Mouse (Mus musculus) kidney, embryonic 15.5 days (tissue): Measurements from ENCODE around the gene Sec11a. TPM values are rescaled to one million over a fixed set of nuclear protein-coding genes. Genes with fewer than 3 reads are reported as not detected.

ENCODE experiments used
- ATAC-seq: fragments of 200-750 bp; cut with Nextera tagmentation; replicated peaks from 2 replicates; pipeline ENCODE4 v1.8.0; 2017; ENCODE audit warnings: moderate TSS enrichment; ENCODE audit not compliant: low FRiP score
- H3K27ac ChIP-seq: fragments of 300-500 bp; sonication (generic); 2 replicates; pipeline ENCODE4 v1.5.1; 2015; ENCODE audit warnings: mild to moderate bottlenecking, inconsistent platforms
- H3K27me3 ChIP-seq: fragments of 300-500 bp; sonication (generic); 2 replicates; pipeline ENCODE4 v1.6.1; 2015; ENCODE audit warnings: inconsistent platforms
- H3K36me3 ChIP-seq: fragments of 300-500 bp; sonication (generic); 2 replicates; pipeline ENCODE4 v1.6.1; 2015; ENCODE audit warnings: inconsistent platforms
- H3K4me1 ChIP-seq: fragments of 300-500 bp; sonication (generic); 2 replicates; pipeline ENCODE4 v1.6.1; 2015; ENCODE audit warnings: inconsistent platforms
- H3K4me2 ChIP-seq: fragments of 300-500 bp; sonication (generic); 2 replicates; pipeline ENCODE4 v1.6.1; 2015; ENCODE audit warnings: moderate library complexity, mild to moderate bottlenecking, inconsistent platforms
- H3K4me3 ChIP-seq: fragments of 300-500 bp; sonication (generic); replicated peaks from 2 replicates; pipeline ENCODE4 v1.5.1; 2015; ENCODE audit warnings: mild to moderate bottlenecking, inconsistent platforms
- H3K9ac ChIP-seq: fragments of 300-500 bp; sonication (generic); 2 replicates; pipeline ENCODE4 v1.6.1; 2015; ENCODE audit warnings: mild to moderate bottlenecking, inconsistent platforms
- H3K9me3 ChIP-seq: fragments of 300-500 bp; sonication (generic); replicated peaks from 2 replicates; pipeline ENCODE4 v1.6.1; 2016; ENCODE audit warnings: inconsistent platforms
- WGBS: fragments of 180-500 bp; shearing (Covaris S2); methylation state at CpG from one replicate; pipeline ENCODE4 v1.1.7; 2015; ENCODE audit warnings: mixed read lengths; 5-methylcytosine and 5-hydroxymethylcytosine counted together
- polyA plus RNA-seq: library from polyadenylated mRNA; unstranded; fragments of >200 nt; fragmentation: Nextera tagmentation; extraction: Ambion mirVana; gene quantifications from 2 replicates; pipeline ENCODE4 v1.2.1, GENCODE M21; 2015

The Sec11a gene
- 217 and 223 TPM in 2 replicates for polyA plus RNA-seq

- peak within 1 kb of the TSS; percentile 80 for H3K4me2 ChIP-seq
- peaks cover 6% of the 10 kb centered on the region; the same call in 1 of the 2 replicates for H3K36me3 ChIP-seq
- peak within 1 kb of the TSS; percentile 89 for H3K9ac ChIP-seq
- H3K4me1 ChIP-seq: peaks cover 18% of the 10 kb centered on the region
- 2% methylated on average over 44 of the region's 44 CpGs for WGBS
- no peaks in the 10 kb centered on the region for H3K27me3 ChIP-seq
- no peaks in the 10 kb centered on the region for H3K9me3 ChIP-seq
- peak; percentile 99 for ATAC-seq
- H3K27ac ChIP-seq: peak within 1 kb of the TSS; percentile 99
- H3K4me3 ChIP-seq: peak within 1 kb of the TSS; percentile 95
Observed at GRCm38 (mm10) chr7:80947445-80948350, at the start of gene Sec11a. Sec11a (minus strand) TSS chr7:80947780.

DNA sequence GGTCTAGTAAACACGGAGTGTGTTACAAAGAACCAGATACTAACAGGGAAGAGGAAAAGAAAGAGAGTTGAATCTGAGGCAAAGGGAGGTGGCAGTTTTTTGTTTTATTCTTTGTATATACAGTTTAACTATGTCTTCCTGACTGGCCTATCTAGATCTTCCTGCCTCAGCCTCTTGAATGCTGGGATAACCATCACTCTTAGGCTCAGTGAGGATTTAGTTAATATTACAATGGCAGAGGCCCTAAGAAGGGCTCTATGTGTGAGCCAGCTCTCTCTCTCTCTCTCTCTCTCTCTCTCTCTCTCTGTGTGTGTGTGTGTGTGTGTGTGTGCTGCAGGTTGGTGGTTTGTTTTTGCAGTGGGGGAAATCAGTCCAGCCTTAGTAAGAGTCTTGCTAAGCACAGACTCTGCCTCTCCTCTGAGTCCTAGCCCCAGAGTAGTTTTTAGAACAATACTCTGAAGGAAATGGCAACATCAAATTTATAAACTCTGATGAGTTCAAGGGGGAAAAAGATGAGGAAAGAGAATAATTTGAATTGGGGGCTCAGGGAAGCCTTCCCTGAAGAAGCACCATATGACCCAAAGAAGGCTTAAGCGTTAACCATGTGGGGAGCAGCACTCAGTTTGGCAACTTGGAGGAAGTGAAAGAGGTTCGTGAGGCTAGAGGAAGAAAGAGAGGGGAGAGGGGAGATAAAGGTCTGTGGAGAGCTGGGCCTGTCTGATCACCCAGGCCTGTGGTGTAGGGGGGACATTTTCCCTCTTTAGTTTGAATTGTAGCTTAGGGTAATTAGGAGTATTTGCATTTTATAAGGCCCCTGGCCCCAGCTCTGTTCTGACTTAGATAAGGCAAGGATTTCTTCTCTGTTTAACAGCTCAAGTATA is 47.9 kb upstream of the Sec11a start:
- no peak for ATAC-seq
- H3K4me2 ChIP-seq: peak overlapping the region; percentile 88
- H3K27ac ChIP-seq: peak overlapping the region; percentile 27; the same call in 1 of the 2 replicates
- H3K4me1 ChIP-seq: peaks cover 42% of the 10 kb centered on the region
- H3K27me3 ChIP-seq: no peaks in the 10 kb centered on the region
- no peak overlapping the region for H3K9ac ChIP-seq
- 67% methylated on average over 3 of the region's 3 CpGs for WGBS
- H3K36me3 ChIP-seq: no peaks in the 10 kb centered on the region
- peak overlapping the region; percentile 99; the same call in 1 of the 2 replicates for H3K4me3 ChIP-seq
- no peaks in the 10 kb centered on the region for H3K9me3 ChIP-seq

DNA sequence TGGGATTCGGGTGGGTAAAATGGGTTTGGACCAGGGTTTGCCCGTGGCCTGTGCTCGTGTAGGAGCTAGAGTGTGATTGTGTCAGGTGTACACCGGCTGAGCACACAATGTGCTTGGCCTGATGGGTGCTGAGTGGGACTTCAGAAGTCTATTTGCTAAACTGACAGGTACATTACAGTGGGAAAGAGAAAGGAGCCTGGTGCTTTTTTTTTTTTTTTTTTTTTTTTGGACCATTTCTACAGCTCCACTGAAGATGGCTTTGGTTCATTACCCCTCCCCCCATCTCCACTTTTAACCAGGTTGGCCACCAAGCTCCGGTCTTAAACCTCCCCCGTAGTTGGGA is 47.1 kb upstream of the Sec11a start:
- Histone ChIP-seq H3K9me3 (no peaks in the 10 kb centered on the region), H3K4me2 (peak overlapping the region; percentile 88), H3K9ac (peak overlapping the region; percentile 99), H3K4me3 (peak overlapping the region; percentile 99), H3K27ac (peak overlapping the region; percentile 97), H3K36me3 (no peaks in the 10 kb centered on the region), H3K4me1 (peaks cover 40% of the 10 kb centered on the region), H3K27me3 (no peaks in the 10 kb centered on the region)
- 18% methylated on average over 6 of the region's 6 CpGs for WGBS
- no peak for ATAC-seq

DNA sequence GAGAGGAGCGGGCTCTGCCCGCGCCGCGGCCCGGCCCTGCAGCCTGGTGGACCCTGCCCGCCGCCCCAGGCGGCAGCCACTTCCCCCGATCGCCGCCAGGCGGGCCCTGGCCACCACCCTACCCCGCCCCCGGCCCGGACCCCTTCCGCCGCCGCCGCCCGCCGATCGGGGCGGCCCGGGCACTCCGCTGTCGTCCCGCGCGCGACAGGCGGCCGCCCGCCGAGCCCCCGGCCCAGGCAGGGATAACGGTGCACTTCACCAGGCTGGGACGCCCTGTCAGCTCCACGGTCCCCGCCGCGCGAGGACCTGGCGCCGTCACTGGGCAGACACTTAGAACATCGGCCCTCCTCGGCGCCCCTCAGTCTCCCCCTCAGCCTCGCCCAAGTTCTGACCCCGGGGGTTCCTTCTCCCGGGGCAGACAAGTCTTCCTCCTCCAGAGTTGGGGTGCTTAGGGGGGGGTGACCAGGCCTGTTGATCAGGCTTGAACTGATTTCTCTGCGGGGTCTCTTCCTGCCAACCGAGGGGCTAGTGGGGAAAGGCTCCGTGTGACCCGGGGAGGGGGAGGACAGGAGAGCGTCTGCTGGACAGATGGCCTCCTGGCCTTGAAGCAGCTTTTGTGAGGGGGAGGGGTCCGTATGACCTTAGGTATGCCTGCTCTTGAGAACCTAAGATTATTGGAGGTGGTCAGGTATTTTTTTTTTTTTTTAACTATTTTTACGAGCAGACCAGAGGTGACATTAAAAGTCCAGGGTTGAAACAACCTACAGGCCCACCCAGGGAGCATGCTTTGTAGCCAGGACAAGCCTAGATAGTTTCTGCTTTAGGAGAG is 46.5 kb upstream of the Sec11a start:
- no peaks in the 10 kb centered on the region for H3K9me3 ChIP-seq
- peak overlapping the region; percentile 99 for H3K9ac ChIP-seq
- no peaks in the 10 kb centered on the region for H3K27me3 ChIP-seq
- peak overlapping the region; percentile 99 for H3K4me3 ChIP-seq
- peaks cover 40% of the 10 kb centered on the region for H3K4me1 ChIP-seq
- H3K36me3 ChIP-seq: no peaks in the 10 kb centered on the region
- peak; percentile 89 for ATAC-seq
- peak overlapping the region; percentile 88 for H3K4me2 ChIP-seq
- H3K27ac ChIP-seq: peak overlapping the region; percentile 97
- 1% methylated on average over 57 of the region's 58 CpGs for WGBS

- Histone ChIP-seq H3K27ac (peak within 1 kb of the TSS; percentile 97), H3K27me3 (no peaks in the 10 kb centered on the region), H3K9ac (peak within 1 kb of the TSS; percentile 99), H3K36me3 (no peaks in the 10 kb centered on the region), H3K9me3 (no peaks in the 10 kb centered on the region), H3K4me2 (peak within 1 kb of the TSS; percentile 88), H3K4me3 (peak within 1 kb of the TSS; percentile 99), H3K4me1 (peaks cover 40% of the 10 kb centered on the region)
- ATAC-seq: peak; percentile 95
- under 1% methylated on average over 46 of the region's 102 CpGs for WGBS
Observed at GRCm38 (mm10) chr7:80992980-80993833, 45.6 kb upstream of the Sec11a start, which contains the start of gene Zfp592. Zfp592 (plus strand) TSS chr7:80993681.

GRCm38 (mm10) chr7:80992631-80992979 is 45.0 kb upstream of the Sec11a start:
- no peak for ATAC-seq
- H3K4me2 ChIP-seq: peak overlapping the region; percentile 88
- WGBS: under 1% methylated on average over 12 of the region's 12 CpGs
- peak overlapping the region; percentile 97 for H3K27ac ChIP-seq
- H3K4me1 ChIP-seq: peaks cover 43% of the 10 kb centered on the region
- peak overlapping the region; percentile 99 for H3K9ac ChIP-seq
- peak overlapping the region; percentile 99 for H3K4me3 ChIP-seq
- no peaks in the 10 kb centered on the region for H3K36me3 ChIP-seq
- H3K27me3 ChIP-seq: no peaks in the 10 kb centered on the region
- H3K9me3 ChIP-seq: no peaks in the 10 kb centered on the region

GRCm38 (mm10) chr7:80992063-80992462 is 44.5 kb upstream of the Sec11a start:
- H3K4me2 ChIP-seq: peak overlapping the region; percentile 88
- H3K36me3 ChIP-seq: no peaks in the 10 kb centered on the region
- peaks cover 45% of the 10 kb centered on the region for H3K4me1 ChIP-seq
- H3K27ac ChIP-seq: peak overlapping the region; percentile 97
- H3K9ac ChIP-seq: peak overlapping the region; percentile 99
- WGBS: 59% methylated on average over 6 of the region's 6 CpGs
- no peak for ATAC-seq
- no peaks in the 10 kb centered on the region for H3K9me3 ChIP-seq
- no peaks in the 10 kb centered on the region for H3K27me3 ChIP-seq
- H3K4me3 ChIP-seq: peak overlapping the region; percentile 99

- Histone ChIP-seq H3K4me2 (peak overlapping the region; percentile 88), H3K4me3 (peak overlapping the region; percentile 99), H3K9ac (no peak overlapping the region), H3K27me3 (no peaks in the 10 kb centered on the region), H3K36me3 (no peaks in the 10 kb centered on the region), H3K9me3 (no peaks in the 10 kb centered on the region), H3K4me1 (peaks cover 48% of the 10 kb centered on the region), H3K27ac (no peak overlapping the region; the same call in 1 of the 2 replicates)
- ATAC-seq: no peak
- 93% methylated on average over 5 of the region's 5 CpGs for WGBS
Observed at GRCm38 (mm10) chr7:80991589-80991988, 44.0 kb upstream of the Sec11a start.

DNA sequence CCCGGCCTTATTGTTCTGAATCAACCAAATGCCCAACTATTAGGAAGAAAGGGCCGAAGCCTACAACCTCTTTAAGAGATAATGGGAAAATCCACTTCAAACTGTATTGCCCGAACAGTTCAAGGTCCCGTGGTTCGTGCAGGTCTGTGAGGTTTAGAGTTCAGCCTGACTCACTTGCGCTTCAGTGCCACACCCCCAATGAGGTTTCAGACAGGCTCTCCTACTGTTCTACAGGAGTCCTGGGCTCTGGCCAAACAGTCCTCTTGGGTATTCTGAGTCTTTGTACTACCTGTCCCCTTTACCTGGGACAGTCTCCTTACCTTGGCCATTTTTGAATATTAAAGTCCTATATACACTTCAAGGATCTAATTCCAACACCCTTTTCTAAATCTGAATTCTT is 42.7 kb upstream of the Sec11a start:
- no peak for ATAC-seq
- WGBS: 96% methylated on average over 6 of the region's 6 CpGs
- Histone ChIP-seq H3K9me3 (no peaks in the 10 kb centered on the region), H3K4me2 (no peak overlapping the region), H3K4me3 (no peak overlapping the region), H3K27ac (no peak overlapping the region), H3K4me1 (peaks cover 43% of the 10 kb centered on the region), H3K27me3 (no peaks in the 10 kb centered on the region), H3K9ac (no peak overlapping the region), H3K36me3 (no peaks in the 10 kb centered on the region)

- Histone ChIP-seq H3K36me3 (no peaks in the 10 kb centered on the region), H3K27me3 (no peaks in the 10 kb centered on the region), H3K27ac (no peak overlapping the region), H3K9me3 (no peaks in the 10 kb centered on the region), H3K9ac (no peak overlapping the region), H3K4me2 (no peak overlapping the region), H3K4me3 (no peak overlapping the region), H3K4me1 (peaks cover 31% of the 10 kb centered on the region)
- no peak for ATAC-seq
- 50% methylated on average over 4 of the region's 4 CpGs for WGBS
Observed at GRCm38 (mm10) chr7:80987805-80988625, 40.4 kb upstream of the Sec11a start.
